Mouse (Mus musculus) lung, embryonic 14.5 days (tissue): ENCODE data around the gene Fhit. TPM values are rescaled to one million over a fixed set of nuclear protein-coding genes. Genes with fewer than 3 reads are reported as not detected.

Experiments used
- ATAC-seq: fragments of 200-750 bp; cut with Nextera tagmentation; 2 replicates; pipeline ENCODE4 v1.8.0; 2017; ENCODE audit warnings: mild to moderate bottlenecking, moderate TSS enrichment, moderate library complexity; ENCODE audit not compliant: insufficient read depth
- DNase-seq: peaks from one replicate; pipeline ENCODE4 v3.0.0-alpha.2; 2015
- H3K27ac ChIP-seq: fragments of 300-500 bp; sonication (generic); 2 replicates; pipeline ENCODE4 v1.5.1; 2014; ENCODE audit warnings: low read depth, mild to moderate bottlenecking, moderate library complexity
- H3K27me3 ChIP-seq: fragments of 300-500 bp; sonication (generic); 2 replicates; pipeline ENCODE4 v1.6.1; 2014; ENCODE audit warnings: low read length, control low read depth; ENCODE audit not compliant: insufficient read depth
- H3K36me3 ChIP-seq: fragments of 300-500 bp; sonication (generic); 2 replicates; pipeline ENCODE4 v1.6.1; 2014; ENCODE audit warnings: control low read depth; ENCODE audit not compliant: insufficient read depth
- H3K4me1 ChIP-seq: fragments of 300-500 bp; sonication (generic); 2 replicates; pipeline ENCODE4 v1.6.1; 2014; ENCODE audit warnings: antibody characterized with exemption, control low read depth; ENCODE audit not compliant: insufficient read depth
- H3K4me2 ChIP-seq: fragments of 300-500 bp; sonication (generic); 2 replicates; pipeline ENCODE4 v1.6.1; 2014; ENCODE audit warnings: mild to moderate bottlenecking
- H3K4me3 ChIP-seq: fragments of 300-500 bp; sonication (generic); 2 replicates; pipeline ENCODE4 v1.5.1; 2014; ENCODE audit warnings: low read depth, low read length
- H3K9ac ChIP-seq: fragments of 300-500 bp; sonication (generic); 2 replicates; pipeline ENCODE4 v1.6.1; 2014
- H3K9me3 ChIP-seq: fragments of 300-500 bp; sonication (generic); 2 replicates; pipeline ENCODE4 v1.6.1; 2016; ENCODE audit warnings: low read depth, low read length, control low read depth
- CTCF ChIP-seq: IDR thresholded peaks from 2 replicates; pipeline ENCODE4 v1.5.1; 2016; ENCODE audit warnings: antibody characterized with exemption, low read depth
- WGBS: fragments of 180-500 bp; shearing (Covaris S2); extraction: QIAGEN DNeasy Blood & Tissue Kit; methylation state at CpG from one replicate; pipeline ENCODE4 v1.1.7; 2014; 5-methylcytosine and 5-hydroxymethylcytosine counted together
- polyA plus RNA-seq: library from polyadenylated mRNA; unstranded; fragments of >200 nt; fragmentation: Nextera tagmentation; extraction: Ambion mirVana; gene quantifications from 2 replicates; pipeline ENCODE4 v1.2.1, GENCODE M21; 2014

Fhit gene
- polyA plus RNA-seq, 1 experiment from 2014 or later: 5.3 TPM

DNA sequence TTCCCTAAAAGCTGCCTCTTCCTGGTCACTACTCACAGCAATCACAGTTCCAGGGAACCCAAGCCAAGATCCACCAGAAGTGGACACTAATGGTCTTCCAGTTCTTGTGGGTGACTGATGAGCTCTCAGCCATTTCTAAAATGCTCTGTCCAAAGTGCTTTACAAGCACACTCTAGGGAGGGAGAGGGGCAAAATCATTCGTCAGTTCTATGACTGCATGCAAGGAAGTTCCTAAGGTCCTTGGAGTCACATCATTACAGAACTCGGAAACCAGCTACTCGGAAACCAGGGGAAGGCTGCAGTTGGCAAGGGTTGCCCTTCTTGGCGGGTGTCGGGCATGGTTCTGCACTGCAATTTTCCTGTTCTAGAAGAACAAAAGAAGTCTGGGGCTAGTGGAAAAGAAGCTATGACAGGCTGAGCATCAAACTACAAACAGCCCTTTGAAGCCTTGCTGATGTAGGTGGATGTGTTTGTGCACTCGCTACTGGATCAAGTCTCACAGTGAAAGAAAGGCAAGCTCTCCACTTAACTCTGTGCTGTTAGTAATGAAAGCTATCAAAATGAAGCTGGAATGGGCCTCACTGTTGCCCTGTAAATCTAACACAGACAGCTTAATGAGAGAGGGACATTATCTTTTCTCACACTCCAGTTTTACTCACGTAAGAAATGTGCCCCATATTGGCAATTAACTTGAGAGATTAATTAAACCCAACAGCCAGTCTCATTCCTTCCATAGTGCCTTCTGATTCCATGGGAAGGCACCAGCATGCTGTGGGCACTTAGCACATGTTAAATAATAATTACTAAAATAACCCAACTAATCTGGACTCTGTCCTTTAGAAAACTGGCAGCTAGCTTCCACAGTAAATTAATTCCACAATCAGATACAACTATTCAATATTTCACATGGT is 243.7 kb downstream of the Fhit start:
- no peak for TF ChIP-seq CTCF
- DNase-seq (no peak), ATAC-seq (no peak)
- H3K9ac ChIP-seq: no peak overlapping the region
- WGBS: 77% methylated on average over 7 of the region's 7 CpGs
- no peaks in the 10 kb centered on the region for H3K4me1 ChIP-seq
- H3K4me2 ChIP-seq: no peak overlapping the region
- no peaks in the 10 kb centered on the region for H3K27me3 ChIP-seq
- H3K4me3 ChIP-seq: no peak overlapping the region
- no peaks in the 10 kb centered on the region for H3K9me3 ChIP-seq
- no peak overlapping the region for H3K27ac ChIP-seq
- H3K36me3 ChIP-seq: no peaks in the 10 kb centered on the region

DNA sequence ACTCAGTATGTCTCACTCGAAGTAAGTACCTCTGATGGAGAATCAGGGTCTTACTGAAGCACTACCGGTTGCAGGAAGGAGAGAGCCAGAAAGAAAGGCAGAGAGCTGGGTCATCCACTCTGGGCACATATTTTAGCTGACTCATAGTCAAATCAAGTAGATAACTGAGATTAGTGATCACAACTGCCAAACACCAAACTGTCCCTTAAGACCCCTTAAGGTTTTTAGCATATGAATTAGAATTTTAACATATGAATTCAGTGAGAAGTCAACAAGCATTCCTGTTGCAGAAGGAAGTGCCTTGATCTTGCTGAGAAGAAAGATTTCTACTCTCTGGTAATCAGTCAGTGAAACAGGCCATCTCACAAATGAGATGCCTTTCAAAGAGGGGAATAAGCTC is 253.8 kb downstream of the Fhit start:
- H3K36me3 ChIP-seq: no peaks in the 10 kb centered on the region
- H3K4me3 ChIP-seq: no peak overlapping the region
- ATAC-seq (no peak), DNase-seq (no peak)
- H3K4me1 ChIP-seq: no peaks in the 10 kb centered on the region
- H3K4me2 ChIP-seq: no peak overlapping the region
- 74% methylated on average over 2 of the region's 2 CpGs for WGBS
- no peaks in the 10 kb centered on the region for H3K27me3 ChIP-seq
- no peak overlapping the region for H3K9ac ChIP-seq
- H3K9me3 ChIP-seq: no peaks in the 10 kb centered on the region
- no peak overlapping the region for H3K27ac ChIP-seq
- TF ChIP-seq CTCF: no peak

DNA sequence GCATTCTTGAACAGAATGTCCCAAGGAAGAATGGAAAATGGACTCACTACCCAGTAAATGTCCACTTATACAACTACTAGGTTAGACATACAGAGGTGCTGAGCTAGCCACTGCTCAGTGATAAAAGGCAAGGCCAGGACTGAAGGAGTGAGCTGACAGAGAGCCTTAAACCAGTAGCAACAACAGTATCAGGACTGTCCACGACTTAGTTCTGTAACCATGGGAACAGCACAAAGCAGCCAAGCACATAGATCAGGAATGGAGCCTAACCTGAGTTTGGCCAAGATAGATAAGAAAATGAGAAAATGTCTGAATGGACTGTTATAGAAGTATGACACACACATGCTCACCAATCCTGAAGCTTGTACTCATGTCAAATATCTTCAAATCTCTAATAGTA is 279.1 kb downstream of the Fhit start:
- Histone ChIP-seq H3K36me3 (no peaks in the 10 kb centered on the region), H3K4me2 (no peak overlapping the region), H3K9ac (no peak overlapping the region), H3K27ac (no peak overlapping the region), H3K27me3 (no peaks in the 10 kb centered on the region), H3K4me3 (no peak overlapping the region), H3K9me3 (no peaks in the 10 kb centered on the region), H3K4me1 (no peaks in the 10 kb centered on the region)
- 34% methylated on average over 1 of the region's 1 CpGs for WGBS
- no peak for TF ChIP-seq CTCF
- no peak for ATAC-seq
- DNase-seq: no peak

GRCm38 (mm10) chr14:10880749-10881148 is 281.1 kb downstream of the Fhit start:
- TF ChIP-seq CTCF: no peak
- Histone ChIP-seq H3K27ac (no peak overlapping the region), H3K9me3 (no peaks in the 10 kb centered on the region), H3K27me3 (no peaks in the 10 kb centered on the region), H3K4me1 (no peaks in the 10 kb centered on the region), H3K36me3 (no peaks in the 10 kb centered on the region), H3K4me3 (no peak overlapping the region), H3K4me2 (no peak overlapping the region), H3K9ac (no peak overlapping the region)
- 76% methylated on average over 2 of the region's 2 CpGs for WGBS
- DNase-seq: no peak
- ATAC-seq: no peak

DNA sequence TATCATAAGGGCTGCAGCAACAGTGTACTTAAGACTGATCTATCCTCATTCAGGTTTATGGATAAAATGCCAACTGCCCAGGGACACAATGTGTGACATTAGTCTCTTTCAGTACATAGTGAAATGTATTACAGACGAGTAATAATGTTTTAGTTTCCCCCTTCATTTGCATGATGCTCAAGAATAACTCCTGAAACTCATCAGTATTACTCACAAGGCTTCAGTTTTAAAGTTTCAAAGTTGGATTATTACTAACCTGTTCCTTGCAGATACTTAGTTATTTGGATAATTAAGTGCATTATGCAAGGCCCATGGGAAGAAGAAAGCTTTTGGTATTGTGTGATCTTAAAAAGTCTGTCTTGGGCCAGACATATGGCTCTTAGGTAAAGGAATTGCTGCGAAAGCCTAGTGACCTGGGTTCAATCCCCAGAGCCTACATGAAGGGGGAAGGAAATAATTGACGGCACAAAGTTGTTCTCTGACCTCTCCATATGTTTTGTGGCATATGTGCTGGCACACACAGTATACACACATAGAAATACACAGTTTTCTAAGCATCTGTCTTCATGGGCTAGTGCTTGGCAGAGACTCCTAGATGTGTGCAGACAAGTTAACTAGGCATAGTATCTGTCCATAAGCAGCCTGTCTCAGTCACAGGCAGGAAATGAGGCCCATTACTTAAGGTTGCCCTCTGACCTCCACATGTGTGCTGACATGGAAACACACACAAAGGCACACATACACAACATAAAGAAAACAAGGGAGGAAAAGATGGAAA is 287.1 kb downstream of the Fhit start:
- no peak for ATAC-seq
- no peak for TF ChIP-seq CTCF
- Histone ChIP-seq H3K4me3 (no peak overlapping the region), H3K4me2 (no peak overlapping the region), H3K27me3 (no peaks in the 10 kb centered on the region), H3K4me1 (no peaks in the 10 kb centered on the region), H3K36me3 (no peaks in the 10 kb centered on the region), H3K27ac (no peak overlapping the region), H3K9ac (no peak overlapping the region), H3K9me3 (no peaks in the 10 kb centered on the region)
- WGBS: 70% methylated on average over 3 of the region's 3 CpGs
- no peak for DNase-seq

DNA sequence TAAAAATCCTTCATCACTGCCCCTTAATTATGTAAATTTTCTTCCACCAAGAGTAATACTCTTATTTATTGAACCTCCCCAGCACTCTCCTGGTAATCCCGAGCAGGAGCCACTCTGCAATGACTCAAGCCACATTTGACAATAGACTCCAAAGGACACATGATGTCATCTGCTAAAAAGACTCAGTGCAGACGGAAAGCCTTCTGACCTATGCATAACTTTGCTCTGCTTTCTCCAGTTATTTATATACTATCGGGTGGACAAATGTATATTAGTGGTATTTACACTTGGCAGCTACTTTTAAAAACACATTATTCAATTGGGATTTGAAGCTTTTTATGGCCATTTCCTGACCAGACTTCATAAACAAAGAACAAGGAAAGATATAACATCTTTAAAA is 304.2 kb downstream of the Fhit start:
- H3K4me1 ChIP-seq: no peaks in the 10 kb centered on the region
- no peaks in the 10 kb centered on the region for H3K36me3 ChIP-seq
- no peak overlapping the region for H3K4me2 ChIP-seq
- no peak overlapping the region for H3K4me3 ChIP-seq
- H3K9me3 ChIP-seq: no peaks in the 10 kb centered on the region
- ATAC-seq (peak; percentile 24; the same call in 1 of the 2 replicates), DNase-seq (peak; percentile 19)
- no peak overlapping the region for H3K27ac ChIP-seq
- no peaks in the 10 kb centered on the region for H3K27me3 ChIP-seq
- no peak for TF ChIP-seq CTCF
- H3K9ac ChIP-seq: no peak overlapping the region
- WGBS: 25% methylated on average over 3 of the region's 3 CpGs

- WGBS: 76% methylated on average over 1 of the region's 1 CpGs
- no peaks in the 10 kb centered on the region for H3K4me1 ChIP-seq
- ATAC-seq: no peak
- H3K27ac ChIP-seq: no peak overlapping the region
- no peak for DNase-seq
- H3K27me3 ChIP-seq: no peaks in the 10 kb centered on the region
- no peak overlapping the region for H3K9ac ChIP-seq
- H3K4me2 ChIP-seq: no peak overlapping the region
- TF ChIP-seq CTCF: no peak
- no peaks in the 10 kb centered on the region for H3K36me3 ChIP-seq
- H3K4me3 ChIP-seq: no peak overlapping the region
- no peaks in the 10 kb centered on the region for H3K9me3 ChIP-seq
These were observed 309.9 kb downstream of the Fhit start for GRCm38 (mm10) chr14:10851936-10852335.
